Mouse (Mus musculus) right cerebral cortex, postnatal 25 days (tissue): ENCODE data around the gene Corin.

Experiments used
- DNase-seq: peaks from one replicate; pipeline ENCODE4 v3.0.0; 2022

Corin gene

GRCm38 (mm10) chr5:72435085-72435484, 69.2 kb downstream of the Corin start:
- no peak for DNase-seq

- DNase-seq: no peak
Measured at GRCm38 (mm10) chr5:72431856-72432255, 72.4 kb downstream of the Corin start.

GRCm38 (mm10) chr5:72427556-72427955, 76.7 kb downstream of the Corin start:
- no peak for DNase-seq

GRCm38 (mm10) chr5:72425342-72426010, 78.8 kb downstream of the Corin start:
- DNase-seq: no peak

- DNase-seq: no peak
Measured at GRCm38 (mm10) chr5:72411874-72412329, 92.4 kb downstream of the Corin start.

GRCm38 (mm10) chr5:72410841-72411240, 93.4 kb downstream of the Corin start:
- DNase-seq: no peak

GRCm38 (mm10) chr5:72403376-72403775, 100.9 kb downstream of the Corin start:
- DNase-seq: no peak

GRCm38 (mm10) chr5:72402913-72403312, 101.4 kb downstream of the Corin start:
- no peak for DNase-seq

GRCm38 (mm10) chr5:72401778-72402177, 102.5 kb downstream of the Corin start:
- no peak for DNase-seq

GRCm38 (mm10) chr5:72401251-72401650, 103.0 kb downstream of the Corin start:
- DNase-seq: no peak

GRCm38 (mm10) chr5:72382148-72382547, 122.1 kb downstream of the Corin start:
- DNase-seq: no peak

- no peak for DNase-seq
Measured at GRCm38 (mm10) chr5:72380616-72381015, 123.7 kb downstream of the Corin start.

- no peak for DNase-seq
Measured at GRCm38 (mm10) chr5:72368004-72368403, 136.3 kb downstream of the Corin start.

- DNase-seq: no peak
Measured at GRCm38 (mm10) chr5:72365801-72366200, 138.5 kb downstream of the Corin start.

GRCm38 (mm10) chr5:72363838-72364237, 140.4 kb downstream of the Corin start:
- DNase-seq: no peak

- no peak for DNase-seq
Measured at GRCm38 (mm10) chr5:72353746-72354145, 150.5 kb downstream of the Corin start.

GRCm38 (mm10) chr5:72350081-72350758, 154.1 kb downstream of the Corin start:
- DNase-seq: no peak

GRCm38 (mm10) chr5:72348591-72348990, 155.7 kb downstream of the Corin start:
- DNase-seq: no peak

- DNase-seq: no peak
Measured at GRCm38 (mm10) chr5:72335873-72336272, 168.4 kb downstream of the Corin start.

- peak; percentile 14 for DNase-seq
Measured at GRCm38 (mm10) chr5:72332901-72333300, 171.4 kb downstream of the Corin start.

GRCm38 (mm10) chr5:72331217-72331616, 173.1 kb downstream of the Corin start:
- no peak for DNase-seq

- no peak for DNase-seq
Measured at GRCm38 (mm10) chr5:72330648-72331047, 173.6 kb downstream of the Corin start.

GRCm38 (mm10) chr5:72329453-72329852, 174.8 kb downstream of the Corin start:
- DNase-seq: no peak

GRCm38 (mm10) chr5:72315282-72315681, 189.0 kb downstream of the Corin start:
- DNase-seq: no peak
